Mouse (Mus musculus) lung, postnatal 0 days (tissue): Measurements from ENCODE around the gene Itga3. TPM values are rescaled to one million over a fixed set of nuclear protein-coding genes. Genes with fewer than 3 reads are reported as not detected.

ENCODE experiments used
- ATAC-seq: fragments of 200-750 bp; cut with Nextera tagmentation; 2 replicates; pipeline ENCODE4 v1.8.0; 2017; ENCODE audit warnings: moderate library complexity
- DNase-seq: peaks from one replicate; pipeline ENCODE4 v3.0.0-alpha.2; 2016; ENCODE audit warnings: low spot score
- H3K27ac ChIP-seq: fragments of 300-500 bp; sonication (generic); 2 replicates; pipeline ENCODE4 v1.5.1; 2014; ENCODE audit warnings: antibody characterized with exemption, mild to moderate bottlenecking, low read length, mixed read lengths
- H3K27me3 ChIP-seq: fragments of 300-500 bp; sonication (generic); replicated peaks from 2 replicates; pipeline ENCODE4 v1.6.1; 2014; ENCODE audit warnings: low read length, mixed read lengths; ENCODE audit not compliant: insufficient read depth
- H3K36me3 ChIP-seq: fragments of 300-500 bp; sonication (generic); 2 replicates; pipeline ENCODE4 v1.6.1; 2014; ENCODE audit warnings: low read length, mixed read lengths; ENCODE audit not compliant: insufficient read depth
- H3K4me1 ChIP-seq: fragments of 300-500 bp; sonication (generic); 2 replicates; pipeline ENCODE4 v1.6.1; 2014; ENCODE audit warnings: antibody characterized with exemption, low read depth, low read length, mixed read lengths; ENCODE audit not compliant: insufficient read depth
- H3K4me2 ChIP-seq: fragments of 300-500 bp; sonication (generic); replicated peaks from 2 replicates; pipeline ENCODE4 v1.6.1; 2014; ENCODE audit warnings: low read depth, mild to moderate bottlenecking, low read length, moderate library complexity, mixed read lengths
- H3K4me3 ChIP-seq: fragments of 300-500 bp; sonication (generic); 2 replicates; pipeline ENCODE4 v1.5.1; 2014; ENCODE audit warnings: low read depth, low read length
- H3K9ac ChIP-seq: fragments of 300-500 bp; sonication (generic); replicated peaks from 2 replicates; pipeline ENCODE4 v1.6.1; 2014; ENCODE audit warnings: low read depth, mild to moderate bottlenecking
- H3K9me3 ChIP-seq: fragments of 300-500 bp; sonication (generic); 2 replicates; pipeline ENCODE4 v1.6.1; 2016; ENCODE audit warnings: low read length, mixed read lengths
- CTCF ChIP-seq: IDR thresholded peaks from 2 replicates; pipeline ENCODE4 v1.5.1; 2016; ENCODE audit warnings: antibody characterized with exemption, mild to moderate bottlenecking
- EP300 ChIP-seq: IDR thresholded peaks from 2 replicates; pipeline ENCODE4 v1.6.1; 2016; ENCODE audit warnings: antibody characterized with exemption, mild to moderate bottlenecking, control low read depth
- WGBS: fragments of 180-500 bp; shearing (Covaris S2); extraction: QIAGEN DNeasy Blood & Tissue Kit; methylation state at CpG from one replicate; pipeline ENCODE4 v1.1.7; 2014; 5-methylcytosine and 5-hydroxymethylcytosine counted together
- polyA plus RNA-seq: library from polyadenylated mRNA; unstranded; fragments of >200 nt; fragmentation: Nextera tagmentation; extraction: Ambion mirVana; gene quantifications from 2 replicates; pipeline ENCODE4 v1.2.1, GENCODE M21; 2015

Itga3 gene
- polyA plus RNA-seq, 1 experiment from 2014 or later, result 44.3 TPM

- Histone ChIP-seq H3K9me3 (no peaks in the 10 kb centered on the region), H3K27me3 (no peaks in the 10 kb centered on the region), H3K4me2 (no peak overlapping the region), H3K9ac (no peak overlapping the region), H3K27ac (no peak overlapping the region), H3K4me3 (no peak overlapping the region), H3K36me3 (0 out of 2 replicates have a peak, but pooled peaks cover 7% of the 10 kb centered on the region), H3K4me1 (peaks cover 14% of the 10 kb centered on the region; the same call in 1 of the 2 replicates)
- no peak for ATAC-seq
- WGBS, result 60% methylated on average over 13 of the region's 13 CpGs
- no peak for TF ChIP-seq EP300
- DNase-seq, result no peak
These were observed 32.3 kb downstream of the Itga3 start for GRCm38 (mm10) chr11:95044185-95044870.

DNA sequence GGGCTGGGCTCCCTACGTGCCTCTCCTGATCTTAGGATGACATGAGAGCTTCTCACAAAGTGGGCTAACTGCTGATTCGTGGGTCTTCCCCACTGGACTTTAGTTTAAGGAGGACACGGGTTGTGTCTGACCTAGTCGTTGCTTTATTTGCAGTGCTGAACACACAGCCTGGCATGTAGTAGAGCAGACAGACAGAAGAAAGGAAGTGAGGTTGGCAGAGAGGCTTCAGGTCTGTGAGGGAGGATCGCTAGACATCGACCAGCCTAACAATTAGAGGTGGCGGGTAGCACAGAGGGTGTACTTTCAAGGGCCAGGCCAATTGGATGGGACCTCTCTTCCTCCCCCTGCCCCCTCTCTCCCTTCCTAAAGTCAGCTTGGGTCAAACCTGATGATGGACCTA lies 33.0 kb downstream of the Itga3 start:
- TF ChIP-seq EP300 (no peak), CTCF (no peak)
- peaks cover 8% of the 10 kb centered on the region; the same call in 1 of the 2 replicates for H3K36me3 ChIP-seq
- no peaks in the 10 kb centered on the region for H3K9me3 ChIP-seq
- H3K27ac ChIP-seq, result no peak overlapping the region
- H3K4me2 ChIP-seq, result no peak overlapping the region
- no peaks in the 10 kb centered on the region for H3K27me3 ChIP-seq
- H3K9ac ChIP-seq, result no peak overlapping the region
- 50% methylated on average over 7 of the region's 7 CpGs for WGBS
- ATAC-seq (no peak), DNase-seq (no peak)
- peaks cover 14% of the 10 kb centered on the region; the same call in 1 of the 2 replicates for H3K4me1 ChIP-seq
- no peak overlapping the region for H3K4me3 ChIP-seq

DNA sequence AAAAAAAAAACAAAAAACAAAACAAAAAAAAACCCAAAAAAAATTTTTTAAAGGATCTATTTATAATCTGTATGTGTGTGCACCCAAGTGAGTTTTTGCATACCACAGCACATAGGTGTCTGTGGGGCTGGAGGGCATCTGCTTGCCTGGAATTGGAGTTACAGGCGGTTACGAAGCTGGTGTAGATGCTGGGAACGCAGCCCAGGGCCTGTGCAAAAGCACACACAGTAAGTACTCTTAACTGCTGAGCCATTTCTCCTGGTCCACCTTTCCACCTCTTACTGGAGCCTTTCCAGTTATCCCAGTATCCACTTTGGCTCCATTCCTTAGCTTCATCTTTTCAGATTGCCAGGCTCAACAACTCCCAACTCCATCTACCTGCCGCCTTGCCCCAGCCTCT lies 33.5 kb downstream of the Itga3 start:
- H3K27me3 ChIP-seq, result no peaks in the 10 kb centered on the region
- TF ChIP-seq EP300, result no peak
- no peak for TF ChIP-seq CTCF
- H3K4me2 ChIP-seq, result no peak overlapping the region
- DNase-seq, result no peak
- no peak overlapping the region for H3K9ac ChIP-seq
- ATAC-seq, result no peak
- H3K4me1 ChIP-seq, result peaks cover 14% of the 10 kb centered on the region; the same call in 1 of the 2 replicates
- H3K9me3 ChIP-seq, result no peaks in the 10 kb centered on the region
- H3K36me3 ChIP-seq, result peaks cover 10% of the 10 kb centered on the region; the same call in 1 of the 2 replicates
- H3K27ac ChIP-seq, result no peak overlapping the region
- WGBS, result 73% methylated on average over 4 of the region's 4 CpGs
- H3K4me3 ChIP-seq, result no peak overlapping the region

DNA sequence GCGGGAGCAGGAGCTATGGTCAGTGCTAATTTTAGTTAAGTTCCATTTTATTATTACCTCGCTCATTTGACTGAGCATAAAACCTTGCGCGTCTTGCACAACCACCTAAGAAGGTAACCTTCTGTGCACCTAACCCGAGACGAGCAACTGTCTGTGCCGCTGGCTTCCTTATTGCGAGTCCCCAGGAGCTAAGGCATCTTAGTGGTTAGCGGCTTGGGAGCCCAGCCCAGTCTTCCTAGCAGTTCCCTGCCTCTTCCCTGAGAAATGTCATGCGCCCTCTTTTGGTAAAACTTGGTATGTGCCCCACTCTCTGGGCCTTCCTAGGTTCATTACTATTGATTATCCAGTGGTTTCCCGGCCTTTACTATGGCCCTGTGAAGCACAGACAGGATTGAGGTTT lies 34.5 kb downstream of the Itga3 start:
- Histone ChIP-seq H3K9me3 (no peaks in the 10 kb centered on the region), H3K9ac (no peak overlapping the region), H3K27ac (0 out of 2 replicates have a peak overlapping the region, but pooled peaks have one; percentile 58), H3K27me3 (no peaks in the 10 kb centered on the region), H3K4me3 (peak overlapping the region; percentile 65), H3K4me2 (peak overlapping the region; percentile 90), H3K4me1 (peaks cover 14% of the 10 kb centered on the region; the same call in 1 of the 2 replicates), H3K36me3 (peaks cover 10% of the 10 kb centered on the region; the same call in 1 of the 2 replicates)
- ATAC-seq (peak; percentile 30), DNase-seq (peak; percentile 90)
- TF ChIP-seq CTCF (peak; percentile 86), EP300 (no peak)
- under 1% methylated on average over 11 of the region's 11 CpGs for WGBS

DNA sequence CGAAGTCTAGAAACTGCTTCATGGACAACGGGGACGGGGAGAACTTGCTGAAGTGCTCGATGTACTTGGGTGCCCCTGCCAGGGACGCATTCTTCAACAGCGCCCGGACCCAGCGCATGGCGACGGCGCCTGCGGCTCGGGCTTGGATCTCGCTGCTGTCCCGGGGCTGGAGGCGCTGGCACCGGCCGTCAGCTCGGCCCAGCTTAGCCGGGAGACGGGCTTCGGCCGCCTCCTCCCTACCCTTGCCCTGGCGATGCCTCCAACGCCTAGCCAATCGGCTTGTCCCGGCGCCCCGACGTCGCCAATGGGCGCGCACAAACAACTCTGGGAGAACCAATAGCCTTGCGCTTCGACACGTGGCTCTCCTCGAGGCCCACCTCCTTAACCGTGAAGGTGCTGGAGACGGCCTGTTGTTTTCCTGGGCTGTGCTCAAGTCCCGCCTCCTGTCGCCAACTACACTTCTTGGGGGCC lies 35.4 kb downstream of the Itga3 start, which contains the start of gene Pdk2:
Pdk2 (minus strand) TSS at position 216 of the 471 bp plus-strand sequence.
- peak; percentile 96 for ATAC-seq
- no peaks in the 10 kb centered on the region for H3K27me3 ChIP-seq
- peak within 1 kb of the TSS; percentile 67 for H3K9ac ChIP-seq
- WGBS, result under 1% methylated on average over 40 of the region's 41 CpGs
- TF ChIP-seq CTCF, result no peak
- TF ChIP-seq EP300, result no peak; the same call in 1 of the 2 replicates
- H3K36me3 ChIP-seq, result peaks cover 10% of the 10 kb centered on the region; the same call in 1 of the 2 replicates
- H3K9me3 ChIP-seq, result no peaks in the 10 kb centered on the region
- peak within 1 kb of the TSS; percentile 65 for H3K4me3 ChIP-seq
- peak; percentile 99 for DNase-seq
- peaks cover 14% of the 10 kb centered on the region; the same call in 1 of the 2 replicates for H3K4me1 ChIP-seq
- H3K4me2 ChIP-seq, result peak within 1 kb of the TSS; percentile 90
- H3K27ac ChIP-seq, result peak within 1 kb of the TSS; percentile 90

- H3K36me3 ChIP-seq, result peaks cover 10% of the 10 kb centered on the region; the same call in 1 of the 2 replicates
- TF ChIP-seq CTCF (no peak), EP300 (no peak)
- H3K9ac ChIP-seq, result peak overlapping the region; percentile 67
- peak; percentile 92 for DNase-seq
- H3K4me1 ChIP-seq, result peaks cover 14% of the 10 kb centered on the region; the same call in 1 of the 2 replicates
- H3K27me3 ChIP-seq, result no peaks in the 10 kb centered on the region
- H3K4me3 ChIP-seq, result peak overlapping the region; percentile 65
- H3K9me3 ChIP-seq, result no peaks in the 10 kb centered on the region
- peak overlapping the region; percentile 90 for H3K4me2 ChIP-seq
- 2% methylated on average over 20 of the region's 20 CpGs for WGBS
- H3K27ac ChIP-seq, result peak overlapping the region; percentile 90
- peak; percentile 72 for ATAC-seq
These were observed 36.0 kb downstream of the Itga3 start for GRCm38 (mm10) chr11:95040491-95041138.
